Mouse (Mus musculus) stomach, embryonic 14.5 days (tissue): ENCODE measurements around the gene Fdxacb1. TPM values are rescaled to one million over a fixed set of nuclear protein-coding genes. Genes with fewer than 3 reads are reported as not detected.
A peak's percentile ranks its signal among the peaks of the same experiment; 100 is the strongest.

Experiments
- ATAC-seq: fragments of 200-750 bp; cut with Nextera tagmentation; 2 replicates; pipeline ENCODE4 v1.8.0; 2017; ENCODE audit warnings: low read depth, moderate TSS enrichment; ENCODE audit not compliant: insufficient number of reproducible peaks, insufficient read depth, low FRiP score
- H3K27ac ChIP-seq: fragments of 300-500 bp; sonication (generic); 2 replicates; pipeline ENCODE4 v1.5.1; 2014; ENCODE audit warnings: mild to moderate bottlenecking, low read length, moderate library complexity, mixed read lengths
- H3K27me3 ChIP-seq: fragments of 300-500 bp; sonication (generic); 2 replicates; pipeline ENCODE4 v1.6.1; 2014; ENCODE audit warnings: low read length, control low read depth, mixed read lengths; ENCODE audit not compliant: control insufficient read depth, insufficient read depth
- H3K36me3 ChIP-seq: fragments of 300-500 bp; sonication (generic); 2 replicates; pipeline ENCODE4 v1.6.1; 2014; ENCODE audit warnings: mild to moderate bottlenecking, control low read depth, low read length, moderate library complexity, mixed read lengths; ENCODE audit not compliant: control insufficient read depth, insufficient read depth
- H3K4me1 ChIP-seq: fragments of 300-500 bp; sonication (generic); 2 replicates; pipeline ENCODE4 v1.6.1; 2014; ENCODE audit warnings: low read length, control low read depth, mixed read lengths; ENCODE audit not compliant: control insufficient read depth, insufficient read depth
- H3K4me2 ChIP-seq: fragments of 300-500 bp; sonication (generic); replicated peaks from 2 replicates; pipeline ENCODE4 v1.6.1; 2014; ENCODE audit warnings: low read depth, low read length, control low read depth
- H3K4me3 ChIP-seq: fragments of 300-500 bp; sonication (generic); 2 replicates; pipeline ENCODE4 v1.5.1; 2014; ENCODE audit warnings: low read depth, low read length, control low read depth
- H3K9ac ChIP-seq: fragments of 300-500 bp; sonication (generic); replicated peaks from 2 replicates; pipeline ENCODE4 v1.6.1; 2014; ENCODE audit warnings: low read depth, mild to moderate bottlenecking, control low read depth, low read length, moderate library complexity, mixed read lengths
- H3K9me3 ChIP-seq: fragments of 300-500 bp; sonication (generic); 2 replicates; pipeline ENCODE4 v1.6.1; 2016; ENCODE audit warnings: low read depth, low read length, control low read depth; ENCODE audit not compliant: control insufficient read depth
- WGBS: fragments of 180-500 bp; shearing (Covaris S2); extraction: QIAGEN DNeasy Blood & Tissue Kit; methylation state at CpG from one replicate; pipeline ENCODE4 v1.1.7; 2014; 5-methylcytosine and 5-hydroxymethylcytosine counted together
- polyA plus RNA-seq: library from polyadenylated mRNA; unstranded; fragments of >200 nt; fragmentation: Nextera tagmentation; extraction: Ambion mirVana; gene quantifications from 2 replicates; pipeline ENCODE4 v1.2.1, GENCODE M21; 2014

Fdxacb1 gene
- polyA plus RNA-seq, 1 experiment from 2014 or later = 13.7 TPM

GRCm38 (mm10) chr9:50803055-50803671 is 35.1 kb downstream of the Fdxacb1 start:
- H3K4me3 ChIP-seq = no peak overlapping the region
- no peaks in the 10 kb centered on the region for H3K27me3 ChIP-seq
- ATAC-seq = peak; percentile 79; the same call in 1 of the 2 replicates
- H3K36me3 ChIP-seq = peaks cover 40% of the 10 kb centered on the region
- no peak overlapping the region for H3K9ac ChIP-seq
- H3K9me3 ChIP-seq = no peaks in the 10 kb centered on the region
- 89% methylated on average over 7 of the region's 7 CpGs for WGBS
- no peak overlapping the region for H3K27ac ChIP-seq
- no peak overlapping the region for H3K4me2 ChIP-seq
- H3K4me1 ChIP-seq = no peaks in the 10 kb centered on the region

- Histone ChIP-seq H3K27me3 (no peaks in the 10 kb centered on the region), H3K27ac (no peak overlapping the region), H3K4me1 (no peaks in the 10 kb centered on the region), H3K9me3 (no peaks in the 10 kb centered on the region), H3K36me3 (peaks cover 40% of the 10 kb centered on the region), H3K4me2 (no peak overlapping the region), H3K9ac (no peak overlapping the region), H3K4me3 (no peak overlapping the region)
- 83% methylated on average over 6 of the region's 6 CpGs for WGBS
- no peak for ATAC-seq
Measured at GRCm38 (mm10) chr9:50808471-50808870, 40.4 kb downstream of the Fdxacb1 start.

GRCm38 (mm10) chr9:50809146-50809545 is 41.1 kb downstream of the Fdxacb1 start:
- Histone ChIP-seq H3K4me3 (no peak overlapping the region), H3K4me2 (no peak overlapping the region), H3K27me3 (no peaks in the 10 kb centered on the region), H3K27ac (no peak overlapping the region), H3K9ac (no peak overlapping the region), H3K9me3 (no peaks in the 10 kb centered on the region), H3K36me3 (peaks cover 44% of the 10 kb centered on the region), H3K4me1 (no peaks in the 10 kb centered on the region)
- no peak for ATAC-seq
- 93% methylated on average over 13 of the region's 13 CpGs for WGBS

DNA sequence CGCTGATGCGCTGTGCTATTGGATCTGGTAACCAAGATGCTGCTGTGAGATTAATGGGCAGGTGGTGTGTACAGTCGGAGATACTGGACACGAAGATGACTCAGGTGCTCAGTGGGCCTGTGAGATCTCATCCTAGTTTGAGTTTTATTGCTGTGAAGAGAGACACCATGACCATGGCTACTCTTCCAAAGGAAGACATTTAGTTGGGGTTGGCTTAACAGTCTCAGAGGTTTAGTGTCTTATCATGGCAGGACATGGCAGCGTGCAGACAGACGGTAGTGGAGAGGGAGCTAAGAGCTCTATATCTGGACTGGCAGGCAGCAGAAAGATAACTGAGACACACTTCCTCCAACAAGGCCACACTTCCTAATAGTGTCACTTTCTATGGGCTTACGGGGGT is 43.2 kb downstream of the Fdxacb1 start:
- H3K9me3 ChIP-seq = no peaks in the 10 kb centered on the region
- no peaks in the 10 kb centered on the region for H3K27me3 ChIP-seq
- H3K4me3 ChIP-seq = no peak overlapping the region
- H3K4me1 ChIP-seq = no peaks in the 10 kb centered on the region
- no peak overlapping the region for H3K9ac ChIP-seq
- H3K4me2 ChIP-seq = no peak overlapping the region
- 93% methylated on average over 7 of the region's 7 CpGs for WGBS
- no peak overlapping the region for H3K27ac ChIP-seq
- H3K36me3 ChIP-seq = peaks cover 38% of the 10 kb centered on the region
- no peak for ATAC-seq

DNA sequence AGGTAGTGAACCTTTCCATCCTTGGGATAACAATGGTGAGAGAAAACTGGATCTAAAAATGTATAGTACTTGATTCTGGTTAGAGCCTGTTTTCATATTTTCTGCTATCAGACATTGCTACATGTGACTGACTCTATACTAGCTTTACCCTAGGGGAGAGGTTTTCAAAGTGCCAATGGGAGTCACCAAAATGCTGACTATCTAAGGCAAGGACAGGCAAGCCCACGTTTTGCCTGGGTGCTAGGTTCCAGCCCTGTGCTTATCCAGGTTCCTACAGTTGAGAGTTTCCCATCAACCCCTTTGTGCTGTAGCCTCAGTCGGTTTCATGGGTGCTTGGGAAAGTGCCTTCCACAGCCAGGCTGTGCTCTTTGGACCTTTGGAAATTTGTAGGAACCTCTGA is 43.7 kb downstream of the Fdxacb1 start:
- ATAC-seq = no peak

DNA sequence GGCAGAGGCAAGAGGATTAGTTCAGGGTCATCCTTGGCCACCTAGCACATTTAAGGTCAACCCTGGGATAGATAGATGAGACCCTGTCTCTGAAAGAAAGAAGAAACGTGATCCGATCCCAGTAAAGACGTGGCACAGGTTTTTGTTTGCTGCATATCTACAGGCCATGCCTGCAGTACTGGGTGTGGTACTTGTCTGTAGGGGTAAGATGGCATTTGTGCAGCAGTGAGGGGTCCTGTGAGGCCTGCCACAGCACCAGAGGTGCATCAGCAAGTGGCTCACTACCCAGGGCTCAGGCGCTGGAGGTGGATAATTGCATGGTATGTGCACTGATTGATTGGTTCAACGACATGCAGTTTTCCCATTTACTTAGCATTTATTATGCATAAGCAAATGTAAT is 45.8 kb downstream of the Fdxacb1 start:
- WGBS = 95% methylated on average over 5 of the region's 5 CpGs
- H3K27me3 ChIP-seq = no peaks in the 10 kb centered on the region
- H3K4me1 ChIP-seq = no peaks in the 10 kb centered on the region
- no peak overlapping the region for H3K9ac ChIP-seq
- H3K36me3 ChIP-seq = peaks cover 32% of the 10 kb centered on the region
- H3K27ac ChIP-seq = no peak overlapping the region
- no peak for ATAC-seq
- H3K4me2 ChIP-seq = no peak overlapping the region
- H3K4me3 ChIP-seq = no peak overlapping the region
- no peaks in the 10 kb centered on the region for H3K9me3 ChIP-seq

More for the DNA sequence above, 43.7 kb downstream of the Fdxacb1 start:
- Histone ChIP-seq H3K36me3 (peaks cover 37% of the 10 kb centered on the region), H3K4me3 (no peak overlapping the region), H3K4me1 (no peaks in the 10 kb centered on the region), H3K9ac (no peak overlapping the region), H3K9me3 (no peaks in the 10 kb centered on the region), H3K4me2 (no peak overlapping the region), H3K27me3 (no peaks in the 10 kb centered on the region), H3K27ac (no peak overlapping the region)
- 84% methylated on average over 2 of the region's 2 CpGs for WGBS

GRCm38 (mm10) chr9:50815666-50816065 is 47.6 kb downstream of the Fdxacb1 start:
- no peak overlapping the region for H3K27ac ChIP-seq
- H3K4me3 ChIP-seq = no peak overlapping the region
- no peak overlapping the region for H3K4me2 ChIP-seq
- no peaks in the 10 kb centered on the region for H3K27me3 ChIP-seq
- H3K9me3 ChIP-seq = no peaks in the 10 kb centered on the region
- peaks cover 21% of the 10 kb centered on the region for H3K36me3 ChIP-seq
- WGBS = 99% methylated on average over 4 of the region's 4 CpGs
- H3K4me1 ChIP-seq = no peaks in the 10 kb centered on the region
- H3K9ac ChIP-seq = no peak overlapping the region
- ATAC-seq = no peak

- 100% methylated on average over 1 of the region's 1 CpGs for WGBS
- Histone ChIP-seq H3K9ac (no peak overlapping the region), H3K27me3 (no peaks in the 10 kb centered on the region), H3K4me3 (no peak overlapping the region), H3K4me2 (no peak overlapping the region), H3K36me3 (peaks cover 21% of the 10 kb centered on the region), H3K27ac (no peak overlapping the region), H3K9me3 (no peaks in the 10 kb centered on the region), H3K4me1 (no peaks in the 10 kb centered on the region)
- no peak for ATAC-seq
Measured at GRCm38 (mm10) chr9:50816512-50816911, 48.5 kb downstream of the Fdxacb1 start.

- no peak overlapping the region for H3K9ac ChIP-seq
- no peaks in the 10 kb centered on the region for H3K9me3 ChIP-seq
- WGBS = 76% methylated on average over 6 of the region's 6 CpGs
- H3K4me3 ChIP-seq = no peak overlapping the region
- no peaks in the 10 kb centered on the region for H3K4me1 ChIP-seq
- no peak for ATAC-seq
- H3K27me3 ChIP-seq = no peaks in the 10 kb centered on the region
- H3K27ac ChIP-seq = no peak overlapping the region
- H3K36me3 ChIP-seq = peaks cover 24% of the 10 kb centered on the region
- no peak overlapping the region for H3K4me2 ChIP-seq
Measured at GRCm38 (mm10) chr9:50818050-50818449, 50.0 kb downstream of the Fdxacb1 start.
